Mouse (Mus musculus) embryonic facial prominence, embryonic 13.5 days (tissue): ENCODE results near the gene Foxc2. TPM values are rescaled to one million over a fixed set of nuclear protein-coding genes. Genes with fewer than 3 reads are reported as not detected.
A peak's percentile ranks its signal among the peaks of the same experiment; 100 is the strongest.

Experiments
- ATAC-seq: fragments of 200-750 bp; cut with Nextera tagmentation; 2 replicates; pipeline ENCODE4 v1.8.0; 2017; ENCODE audit warnings: low read depth; ENCODE audit not compliant: insufficient number of reproducible peaks, insufficient read depth, low FRiP score, low TSS enrichment
- H3K27ac ChIP-seq: fragments of 300-500 bp; sonication (generic); 2 replicates; pipeline ENCODE4 v1.5.1; 2015; ENCODE audit warnings: moderate library complexity, mild to moderate bottlenecking, inconsistent platforms
- H3K27me3 ChIP-seq: fragments of 300-500 bp; sonication (generic); 2 replicates; pipeline ENCODE4 v1.6.1; 2015; ENCODE audit warnings: mild to moderate bottlenecking, inconsistent platforms
- H3K36me3 ChIP-seq: fragments of 300-500 bp; sonication (generic); 2 replicates; pipeline ENCODE4 v1.6.1; 2015; ENCODE audit warnings: mild to moderate bottlenecking, inconsistent platforms
- H3K4me1 ChIP-seq: fragments of 300-500 bp; sonication (generic); 2 replicates; pipeline ENCODE4 v1.6.1; 2015; ENCODE audit warnings: inconsistent platforms
- H3K4me2 ChIP-seq: fragments of 300-500 bp; sonication (generic); 2 replicates; pipeline ENCODE4 v1.6.1; 2015; ENCODE audit warnings: moderate library complexity, mild to moderate bottlenecking, inconsistent platforms
- H3K4me3 ChIP-seq: fragments of 300-500 bp; sonication (generic); 2 replicates; pipeline ENCODE4 v1.5.1; 2015; ENCODE audit warnings: mild to moderate bottlenecking, inconsistent platforms
- H3K9ac ChIP-seq: fragments of 300-500 bp; sonication (generic); 2 replicates; pipeline ENCODE4 v1.6.1; 2015; ENCODE audit warnings: mild to moderate bottlenecking, inconsistent platforms
- H3K9me3 ChIP-seq: fragments of 300-500 bp; sonication (generic); 2 replicates; pipeline ENCODE4 v1.6.1; 2016; ENCODE audit warnings: inconsistent platforms
- WGBS: fragments of 180-500 bp; shearing (Covaris S2); methylation state at CpG from one replicate; pipeline ENCODE4 v1.1.7; 2015; ENCODE audit warnings: mixed read lengths; 5-methylcytosine and 5-hydroxymethylcytosine counted together
- polyA plus RNA-seq: library from polyadenylated mRNA; unstranded; fragments of >200 nt; fragmentation: Nextera tagmentation; extraction: Ambion mirVana; gene quantifications from 2 replicates; pipeline ENCODE4 v1.2.1, GENCODE M21; 2015

Gene Foxc2
- polyA plus RNA-seq, 1 experiment from 2014 or later, result 3.3 TPM

DNA sequence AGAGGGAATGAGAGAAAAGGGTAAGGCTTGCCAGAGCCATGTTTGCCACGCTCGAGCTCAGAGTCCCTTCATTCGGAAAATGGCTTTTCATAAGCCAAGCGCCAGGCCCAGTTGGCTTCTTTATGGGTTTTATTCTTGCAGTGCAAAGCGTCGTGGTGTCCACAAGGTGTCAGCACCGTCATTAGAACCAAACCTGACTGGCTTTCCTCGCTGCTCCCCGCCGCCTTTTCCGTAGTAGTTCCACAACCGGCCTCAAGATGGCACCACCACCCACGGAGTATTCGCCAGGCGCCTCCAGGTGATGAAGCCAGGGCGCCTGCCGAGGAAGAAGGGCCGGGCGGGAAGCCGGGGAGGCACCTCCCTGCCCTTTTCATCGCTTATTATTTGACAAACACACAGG, 2.7 kb upstream of the Foxc2 start:
- Histone ChIP-seq H3K27me3 (peaks cover 66% of the 10 kb centered on the region), H3K4me2 (peak overlapping the region; percentile 46), H3K36me3 (no peaks in the 10 kb centered on the region), H3K4me1 (peaks cover 37% of the 10 kb centered on the region), H3K9ac (no peak overlapping the region), H3K9me3 (0 out of 2 replicates have a peak, but pooled peaks cover 3% of the 10 kb centered on the region), H3K27ac (no peak overlapping the region), H3K4me3 (no peak overlapping the region; the same call in 1 of the 2 replicates)
- peak; percentile 16; the same call in 1 of the 2 replicates for ATAC-seq
- 1% methylated on average over 21 of the region's 21 CpGs for WGBS

GRCm38 (mm10) chr8:121115136-121115535, 835 bp upstream of the Foxc2 start:
- Histone ChIP-seq H3K27ac (no peak overlapping the region), H3K27me3 (peaks cover 83% of the 10 kb centered on the region), H3K9ac (peak overlapping the region; percentile 55), H3K9me3 (0 out of 2 replicates have a peak, but pooled peaks cover 3% of the 10 kb centered on the region), H3K36me3 (no peaks in the 10 kb centered on the region), H3K4me2 (peak overlapping the region; percentile 39), H3K4me3 (peak overlapping the region; percentile 20), H3K4me1 (peaks cover 34% of the 10 kb centered on the region)
- 1% methylated on average over 25 of the region's 25 CpGs for WGBS
- no peak for ATAC-seq

GRCm38 (mm10) chr8:121116591-121117185, 717 bp downstream of the Foxc2 start:
- H3K27ac ChIP-seq, result peak overlapping the region; percentile 81
- peak overlapping the region; percentile 92 for H3K4me2 ChIP-seq
- 0 out of 2 replicates have a peak, but pooled peaks cover 3% of the 10 kb centered on the region for H3K9me3 ChIP-seq
- ATAC-seq, result peak; percentile 67; the same call in 1 of the 2 replicates
- peak overlapping the region; percentile 78 for H3K9ac ChIP-seq
- under 1% methylated on average over 55 of the region's 55 CpGs for WGBS
- peak overlapping the region; percentile 59 for H3K4me3 ChIP-seq
- peaks cover 38% of the 10 kb centered on the region for H3K4me1 ChIP-seq
- peaks cover 92% of the 10 kb centered on the region for H3K27me3 ChIP-seq
- H3K36me3 ChIP-seq, result no peaks in the 10 kb centered on the region

GRCm38 (mm10) chr8:121117186-121117651, 1.2 kb downstream of the Foxc2 start:
- H3K4me2 ChIP-seq, result peak overlapping the region; percentile 92
- H3K27me3 ChIP-seq, result peaks cover 93% of the 10 kb centered on the region
- peak overlapping the region; percentile 59 for H3K4me3 ChIP-seq
- 0 out of 2 replicates have a peak, but pooled peaks cover 3% of the 10 kb centered on the region for H3K9me3 ChIP-seq
- no peak for ATAC-seq
- WGBS, result under 1% methylated on average over 62 of the region's 62 CpGs
- no peaks in the 10 kb centered on the region for H3K36me3 ChIP-seq
- H3K27ac ChIP-seq, result no peak overlapping the region
- peak overlapping the region; percentile 78 for H3K9ac ChIP-seq
- H3K4me1 ChIP-seq, result peaks cover 38% of the 10 kb centered on the region

- under 1% methylated on average over 28 of the region's 28 CpGs for WGBS
- Histone ChIP-seq H3K27ac (no peak overlapping the region), H3K36me3 (no peaks in the 10 kb centered on the region), H3K9ac (peak overlapping the region; percentile 78), H3K9me3 (0 out of 2 replicates have a peak, but pooled peaks cover 3% of the 10 kb centered on the region), H3K27me3 (peaks cover 93% of the 10 kb centered on the region), H3K4me3 (peak overlapping the region; percentile 59), H3K4me1 (peaks cover 38% of the 10 kb centered on the region), H3K4me2 (peak overlapping the region; percentile 92)
- no peak for ATAC-seq
Measured at GRCm38 (mm10) chr8:121117906-121118305, 1.9 kb downstream of the Foxc2 start.

GRCm38 (mm10) chr8:121118634-121119420, 2.9 kb downstream of the Foxc2 start:
- Histone ChIP-seq H3K4me1 (peaks cover 33% of the 10 kb centered on the region), H3K36me3 (no peaks in the 10 kb centered on the region), H3K9me3 (0 out of 2 replicates have a peak, but pooled peaks cover 3% of the 10 kb centered on the region), H3K4me3 (peak overlapping the region; percentile 59), H3K4me2 (peak overlapping the region; percentile 92), H3K9ac (peak overlapping the region; percentile 65), H3K27me3 (peaks cover 95% of the 10 kb centered on the region), H3K27ac (no peak overlapping the region)
- 3% methylated on average over 18 of the region's 18 CpGs for WGBS
- no peak for ATAC-seq

- Histone ChIP-seq H3K36me3 (no peaks in the 10 kb centered on the region), H3K9ac (peak overlapping the region; percentile 65), H3K27ac (no peak overlapping the region), H3K4me2 (peak overlapping the region; percentile 92), H3K4me1 (peaks cover 37% of the 10 kb centered on the region), H3K9me3 (0 out of 2 replicates have a peak, but pooled peaks cover 3% of the 10 kb centered on the region), H3K27me3 (peaks cover 95% of the 10 kb centered on the region), H3K4me3 (peak overlapping the region; percentile 59)
- 12% methylated on average over 12 of the region's 12 CpGs for WGBS
- ATAC-seq, result no peak
Measured at GRCm38 (mm10) chr8:121119635-121120455, 3.9 kb downstream of the Foxc2 start.

DNA sequence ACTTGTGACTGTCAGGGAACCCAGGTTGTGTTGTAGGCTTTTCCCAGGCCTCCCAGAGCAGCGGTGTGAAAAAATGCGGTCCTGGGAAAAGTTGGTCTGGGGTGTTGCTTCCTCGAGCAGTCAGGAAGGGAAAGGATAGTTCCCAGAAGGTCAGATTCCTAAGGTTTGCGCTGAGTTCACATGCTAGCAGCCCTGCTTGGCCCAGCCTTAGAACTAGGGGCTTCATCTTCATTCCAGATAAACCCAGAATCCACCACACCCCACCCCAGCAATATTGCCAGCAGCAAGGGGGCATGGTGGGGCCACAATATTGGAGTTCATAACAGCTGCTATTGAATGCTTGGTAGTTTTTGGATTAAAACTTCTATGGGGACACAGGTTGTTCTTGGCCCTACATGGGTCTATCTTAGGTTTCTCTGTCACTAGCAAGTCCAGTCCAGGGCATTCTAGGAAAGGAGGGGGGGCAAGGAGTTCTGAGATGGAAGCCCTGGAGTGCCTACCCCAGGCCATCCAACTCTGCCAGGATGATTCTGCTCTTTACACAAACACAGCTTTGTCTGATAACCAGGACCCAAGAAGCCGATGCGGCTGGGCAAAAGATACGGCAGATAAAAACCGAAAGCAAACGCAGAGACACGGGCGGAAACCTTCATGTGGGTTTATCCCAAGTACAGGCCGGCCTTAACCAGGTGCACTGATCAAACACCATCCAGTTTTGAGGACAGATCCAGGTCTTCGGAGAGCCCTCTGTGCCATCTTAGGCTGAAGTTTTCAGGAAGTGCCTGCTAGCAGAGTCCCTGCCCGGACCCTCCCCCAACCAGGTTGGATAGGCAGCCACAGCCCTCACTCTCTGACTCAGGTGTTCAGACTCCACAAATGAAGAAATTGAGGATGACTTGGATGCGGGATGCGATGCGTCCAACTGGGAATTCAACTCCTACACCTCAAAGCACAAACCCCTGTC, 4.8 kb downstream of the Foxc2 start:
- peak overlapping the region; percentile 59 for H3K4me3 ChIP-seq
- 0 out of 2 replicates have a peak, but pooled peaks cover 3% of the 10 kb centered on the region for H3K9me3 ChIP-seq
- WGBS, result 12% methylated on average over 17 of the region's 17 CpGs
- no peak overlapping the region for H3K27ac ChIP-seq
- peaks cover 41% of the 10 kb centered on the region for H3K4me1 ChIP-seq
- H3K9ac ChIP-seq, result peak overlapping the region; percentile 65
- H3K4me2 ChIP-seq, result peak overlapping the region; percentile 92
- peaks cover 96% of the 10 kb centered on the region for H3K27me3 ChIP-seq
- H3K36me3 ChIP-seq, result no peaks in the 10 kb centered on the region
- ATAC-seq, result no peak

GRCm38 (mm10) chr8:121121704-121122103, 5.7 kb downstream of the Foxc2 start:
- no peak overlapping the region for H3K4me3 ChIP-seq
- peaks cover 39% of the 10 kb centered on the region for H3K4me1 ChIP-seq
- H3K36me3 ChIP-seq, result no peaks in the 10 kb centered on the region
- no peak overlapping the region for H3K4me2 ChIP-seq
- H3K9me3 ChIP-seq, result 0 out of 2 replicates have a peak, but pooled peaks cover 3% of the 10 kb centered on the region
- no peak overlapping the region for H3K27ac ChIP-seq
- peaks cover 99% of the 10 kb centered on the region for H3K27me3 ChIP-seq
- H3K9ac ChIP-seq, result no peak overlapping the region
- WGBS, result 12% methylated on average over 8 of the region's 8 CpGs
- no peak for ATAC-seq

DNA sequence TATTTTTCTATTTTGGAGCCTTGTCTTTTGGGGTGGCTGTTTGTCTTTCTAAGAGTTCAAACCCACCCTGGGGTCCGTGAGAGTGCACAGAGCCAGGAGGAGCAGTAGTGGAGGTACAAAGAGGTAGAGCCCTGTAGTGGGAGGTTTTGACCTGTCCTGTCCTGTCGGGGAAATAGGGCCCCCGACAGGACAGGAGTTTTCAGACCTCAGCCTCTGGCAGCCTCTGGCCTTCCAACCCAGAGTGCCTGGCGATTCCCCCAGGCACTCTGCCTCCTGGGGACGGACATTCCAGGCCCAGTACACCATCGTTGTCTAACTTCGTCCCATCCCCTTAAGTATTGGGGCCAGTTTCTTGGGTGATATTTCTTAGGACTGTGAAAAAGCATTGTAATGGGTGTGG, 6.4 kb downstream of the Foxc2 start:
- Histone ChIP-seq H3K4me3 (no peak overlapping the region), H3K4me2 (no peak overlapping the region), H3K9ac (no peak overlapping the region), H3K4me1 (peaks cover 33% of the 10 kb centered on the region), H3K36me3 (no peaks in the 10 kb centered on the region), H3K9me3 (no peaks in the 10 kb centered on the region), H3K27me3 (peaks cover 99% of the 10 kb centered on the region), H3K27ac (no peak overlapping the region)
- no peak for ATAC-seq
- 18% methylated on average over 7 of the region's 7 CpGs for WGBS
